Mouse (Mus musculus) brain, embryonic 14.5 days (tissue): ENCODE measurements around the gene Twnk.

ENCODE experiments used
- CTCF ChIP-seq: fragments of 200-500 bp; IDR thresholded peaks from 2 replicates; pipeline ENCODE4 v1.5.1; 2012; ENCODE audit warnings: inconsistent platforms, mild to moderate bottlenecking, moderate library complexity, borderline replicate concordance; ENCODE audit not compliant: insufficient read depth, insufficient read length; ENCODE audit errors: extremely low read depth
- POLR2A ChIP-seq: fragments of 200-500 bp; IDR thresholded peaks from 2 replicates; pipeline ENCODE4 v1.6.1; 2012; ENCODE audit warnings: mild to moderate bottlenecking, inconsistent platforms, borderline replicate concordance; ENCODE audit not compliant: poor library complexity, insufficient read depth, insufficient read length, severe bottlenecking; ENCODE audit errors: extremely low read depth

DNA sequence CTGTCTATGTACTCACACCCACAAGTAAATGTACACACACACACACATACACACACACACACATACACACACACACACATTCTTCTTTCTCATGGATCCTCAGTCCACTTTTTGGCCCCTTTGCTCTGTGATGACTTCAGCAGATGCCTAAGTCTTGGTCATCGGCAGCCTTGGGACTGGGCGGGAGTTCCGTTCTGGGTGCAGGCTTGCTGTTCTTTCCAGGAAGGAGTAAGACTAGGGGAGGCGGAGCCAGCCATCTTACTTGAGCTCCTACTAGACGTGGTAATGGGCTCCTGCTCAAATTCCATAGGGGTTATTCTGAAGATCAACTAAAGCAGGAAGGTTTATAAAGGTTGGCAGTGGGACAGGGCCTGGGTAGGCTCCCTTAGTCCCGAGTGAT, 14.9 kb downstream of the Twnk start:
- TF ChIP-seq CTCF (no peak), POLR2A (no peak)
